Mouse (Mus musculus) lung, adult 2 months (tissue): ENCODE data around the gene Ndufa3. TPM values are rescaled to one million over a fixed set of nuclear protein-coding genes. Genes with fewer than 3 reads are reported as not detected.

Source experiments
- DNase-seq: peaks from one replicate; pipeline ENCODE4 v3.0.0; 2022
- H3K4me1 ChIP-seq: fragments of 200-500 bp; 2 replicates; pipeline ENCODE4 v1.6.1; 2011; ENCODE audit warnings: low read length; ENCODE audit not compliant: control insufficient read depth, insufficient read depth
- H3K4me3 ChIP-seq: fragments of 200-500 bp; replicated peaks from 2 replicates; pipeline ENCODE3; 2011; ENCODE audit warnings: low read depth, mild to moderate bottlenecking, control low read depth, low read length; ENCODE audit errors: extremely low read depth
- CTCF ChIP-seq: fragments of 200-500 bp; IDR thresholded peaks from 2 replicates; pipeline ENCODE4 v1.5.1; 2011; ENCODE audit warnings: mild to moderate bottlenecking, low read length, control low read depth; ENCODE audit not compliant: insufficient read depth
- POLR2A ChIP-seq: fragments of 200-500 bp; IDR thresholded peaks from 2 replicates; pipeline ENCODE4 v1.6.1; 2011; ENCODE audit warnings: low read depth, mild to moderate bottlenecking, control low read depth, low read length, borderline replicate concordance; ENCODE audit errors: extremely low read depth
- WGBS: fragments of 180-500 bp; shearing (Covaris S2); methylation state at CpG from one replicate; pipeline ENCODE4 v1.1.7; 2018; 5-methylcytosine and 5-hydroxymethylcytosine counted together
- polyA plus RNA-seq: library from polyadenylated mRNA; depleted of rRNA; stranded (reverse); fragments of >200 nt; gene quantifications from 2 replicates; pipeline ENCODE4 v1.2.3, GENCODE M21; 2012; rRNA removed

Gene Ndufa3
- polyA plus RNA-seq, 1 experiment, result 167 TPM

GRCm38 (mm10) chr7:3664524-3665214, 47.5 kb downstream of the Ndufa3 start:
- H3K4me3 ChIP-seq, result peak overlapping the region; percentile 89
- peaks cover 8% of the 10 kb centered on the region for H3K4me1 ChIP-seq
- 20% methylated on average over 15 of the region's 15 CpGs for WGBS
- DNase-seq, result no peak
- no peak for TF ChIP-seq CTCF
- TF ChIP-seq POLR2A, result no peak

- DNase-seq, result peak; percentile 95
- 2% methylated on average over 45 of the region's 45 CpGs for WGBS
- peak within 1 kb of the TSS; percentile 89 for H3K4me3 ChIP-seq
- TF ChIP-seq POLR2A (peak; percentile 97; the same call in 1 of the 2 replicates), CTCF (no peak)
- H3K4me1 ChIP-seq, result peaks cover 8% of the 10 kb centered on the region
Observed at GRCm38 (mm10) chr7:3665215-3666114, 48.3 kb downstream of the Ndufa3 start, which contains the start of gene Leng1. TSS of gene Leng1 (minus strand) at chr7:3665840.

- H3K4me3 ChIP-seq, result no peak overlapping the region
- TF ChIP-seq POLR2A (no peak), CTCF (no peak)
- DNase-seq, result peak; percentile 17
- H3K4me1 ChIP-seq, result peaks cover 8% of the 10 kb centered on the region
- 29% methylated on average over 14 of the region's 14 CpGs for WGBS
Observed at GRCm38 (mm10) chr7:3666921-3667391, 49.8 kb downstream of the Ndufa3 start.

Other genes with a start within 250 kb of the Ndufa3 start
- 0.37 TPM in 1 of 2 replicates, not detected in the other for gene Cacng8, start 226.7 kb upstream of the Ndufa3 start, polyA plus RNA-seq
- gene Cacng6, start 193.2 kb upstream of the Ndufa3 start, polyA plus RNA-seq, result 0.14 and 1.2 TPM in 2 replicates
- 0.07 and 0.25 TPM in 2 replicates for gene Tarm1, start 114.7 kb upstream of the Ndufa3 start, polyA plus RNA-seq
- gene Oscar, start 1.2 kb upstream of the Ndufa3 start, polyA plus RNA-seq, result 0.18 and 0.28 TPM in 2 replicates
- 6.3 and 8.2 TPM in 2 replicates for gene Tfpt, start 12.6 kb downstream of the Ndufa3 start, polyA plus RNA-seq
- 19.2 and 24.9 TPM in 2 replicates for gene Prpf31, start 12.6 kb downstream of the Ndufa3 start, polyA plus RNA-seq
- gene Cnot3, start 27.9 kb downstream of the Ndufa3 start, polyA plus RNA-seq, result 59.6 and 62.2 TPM in 2 replicates
- gene Leng1, start 48.5 kb downstream of the Ndufa3 start, polyA plus RNA-seq, result 3.0 and 3.8 TPM in 2 replicates
- 79.8 and 83.7 TPM in 2 replicates for gene Tmc4, start 60.2 kb downstream of the Ndufa3 start, polyA plus RNA-seq
- 100.0 and 102 TPM in 2 replicates for gene Tsen34, start 75.5 kb downstream of the Ndufa3 start, polyA plus RNA-seq
- gene Mboat7, start 76.2 kb downstream of the Ndufa3 start, polyA plus RNA-seq, result 59.9 and 60.1 TPM in 2 replicates
- gene Rps9, start 86.6 kb downstream of the Ndufa3 start, polyA plus RNA-seq, result 1,077 and 1,126 TPM in 2 replicates
- gene Pirb, start 103.0 kb downstream of the Ndufa3 start, polyA plus RNA-seq, result 15.3 and 27.7 TPM in 2 replicates
- gene Gm15448, start 208.3 kb downstream of the Ndufa3 start, polyA plus RNA-seq, result 0.78 and 1.4 TPM in 2 replicates
- gene Pira2, start 227.7 kb downstream of the Ndufa3 start, polyA plus RNA-seq, result 1.4 and 2.8 TPM in 2 replicates